Mouse (Mus musculus) heart, embryonic 14.5 days (tissue): ENCODE results near the gene Peli2. TPM values are rescaled to one million over a fixed set of nuclear protein-coding genes. Genes with fewer than 3 reads are reported as not detected.

Source experiments
- ATAC-seq: fragments of 200-750 bp; cut with Nextera tagmentation; 2 replicates; pipeline ENCODE4 v1.8.0; 2017; ENCODE audit warnings: low read depth, moderate TSS enrichment; ENCODE audit not compliant: insufficient number of reproducible peaks, insufficient read depth, low FRiP score
- H3K27ac ChIP-seq, 2 experiments: fragments of 200-500 bp in 1 of 2; fragments of 300-500 bp in 1 of 2; sonication (generic) in 1 of 2; replicated peaks in 1 of 2; 2 replicates each; pipeline ENCODE4 v1.5.1; 2012 to 2014; ENCODE audit warnings: low read depth in 2 of 2, low read length in 2 of 2, control low read depth in 1 of 2, mild to moderate bottlenecking in 1 of 2, mixed read lengths in 1 of 2; ENCODE audit not compliant: control insufficient read depth in 1 of 2, insufficient read depth in 1 of 2
- H3K27me3 ChIP-seq: fragments of 300-500 bp; sonication (generic); 2 replicates; pipeline ENCODE4 v1.6.1; 2014; ENCODE audit warnings: mild to moderate bottlenecking, low read length, control low read depth; ENCODE audit not compliant: control insufficient read depth, insufficient read depth
- H3K36me3 ChIP-seq: fragments of 300-500 bp; sonication (generic); 2 replicates; pipeline ENCODE4 v1.6.1; 2014; ENCODE audit warnings: mild to moderate bottlenecking, control low read depth, low read length, mixed read lengths; ENCODE audit not compliant: control insufficient read depth, insufficient read depth
- H3K4me1 ChIP-seq, 2 experiments: fragments of 200-500 bp in 1 of 2; fragments of 300-500 bp in 1 of 2; sonication (generic) in 1 of 2; 2 replicates each; pipeline ENCODE4 v1.6.1; 2012 to 2014; ENCODE audit warnings: low read length in 2 of 2, control low read depth in 1 of 2, mixed read lengths in 1 of 2; ENCODE audit not compliant: control insufficient read depth in 2 of 2, insufficient read depth in 2 of 2
- H3K4me2 ChIP-seq: fragments of 300-500 bp; sonication (generic); 2 replicates; pipeline ENCODE4 v1.6.1; 2014; ENCODE audit warnings: mild to moderate bottlenecking, low read length
- H3K4me3 ChIP-seq, 2 experiments: fragments of 200-500 bp in 1 of 2; fragments of 300-500 bp in 1 of 2; sonication (generic) in 1 of 2; 2 replicates each; pipeline ENCODE4 v1.5.1; 2012 to 2014; ENCODE audit warnings: low read length in 2 of 2, mild to moderate bottlenecking in 2 of 2, control low read depth in 1 of 2, low read depth in 1 of 2, moderate library complexity in 1 of 2; ENCODE audit not compliant: control insufficient read depth in 1 of 2, insufficient read depth in 1 of 2
- H3K9ac ChIP-seq: fragments of 300-500 bp; sonication (generic); 2 replicates; pipeline ENCODE4 v1.6.1; 2014; ENCODE audit warnings: mild to moderate bottlenecking, low read length
- H3K9me3 ChIP-seq: fragments of 300-500 bp; sonication (generic); 2 replicates; pipeline ENCODE4 v1.6.1; 2016; ENCODE audit warnings: low read length, control low read depth; ENCODE audit not compliant: control insufficient read depth
- WGBS: fragments of 180-500 bp; shearing (Covaris S2); extraction: QIAGEN DNeasy Blood & Tissue Kit; methylation state at CpG from one replicate; pipeline ENCODE4 v1.1.7; 2014; 5-methylcytosine and 5-hydroxymethylcytosine counted together
- polyA plus RNA-seq: library from polyadenylated mRNA; unstranded; fragments of >200 nt; fragmentation: Nextera tagmentation; extraction: Ambion mirVana; gene quantifications from 2 replicates; pipeline ENCODE4 v1.2.1, GENCODE M21; 2014

Gene Peli2
- polyA plus RNA-seq, 1 experiment from 2014 or later: 5.0 TPM

- Histone ChIP-seq H3K9me3 (no peaks in the 10 kb centered on the region), H3K9ac (no peak overlapping the region), H3K36me3 (no peaks in the 10 kb centered on the region), H3K27me3 (no peaks in the 10 kb centered on the region), H3K4me3 (no peak overlapping the region), H3K4me2 (no peak overlapping the region), H3K4me1 (peaks cover 3 to 6% of the 10 kb centered on the region in 2 experiments; a peak in 3 of 4 replicates), H3K27ac (no peak overlapping the region)
- ATAC-seq: no peak
- 75% methylated on average over 8 of the region's 8 CpGs for WGBS
Observed at GRCm38 (mm10) chr14:48087298-48087830, 33.3 kb upstream of the Peli2 start.

GRCm38 (mm10) chr14:48090465-48090864 is 30.2 kb upstream of the Peli2 start:
- no peak for ATAC-seq
- no peak overlapping the region for H3K27ac ChIP-seq
- no peaks in the 10 kb centered on the region for H3K36me3 ChIP-seq
- H3K4me2 ChIP-seq: no peak overlapping the region
- H3K4me1 ChIP-seq: no peaks in the 10 kb centered on the region
- H3K9me3 ChIP-seq: no peaks in the 10 kb centered on the region
- H3K27me3 ChIP-seq: no peaks in the 10 kb centered on the region
- no peak overlapping the region for H3K4me3 ChIP-seq
- H3K9ac ChIP-seq: no peak overlapping the region
- whole genome bisulfite sequencing: 49% methylated on average over 4 of the region's 4 CpGs

DNA sequence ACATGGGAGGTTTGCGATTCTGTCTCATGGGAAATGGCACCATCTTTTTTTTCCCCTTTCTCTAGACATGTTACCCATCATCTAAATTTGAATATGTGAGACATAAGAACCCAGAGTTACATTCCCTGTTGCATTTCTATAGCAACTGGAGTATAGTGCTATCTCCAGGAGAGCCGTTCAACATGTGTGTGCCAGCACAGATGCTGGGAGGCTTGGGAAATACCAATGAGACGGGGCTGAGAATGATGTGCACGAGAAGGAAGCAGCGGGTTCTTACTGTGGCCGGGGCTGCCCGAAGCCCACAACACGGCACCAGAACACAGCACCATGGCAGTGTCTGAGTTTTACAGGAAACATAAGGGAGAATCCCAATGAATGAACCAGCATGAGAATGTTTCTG is 29.5 kb upstream of the Peli2 start:
- H3K9ac ChIP-seq: no peak overlapping the region
- no peaks in the 10 kb centered on the region for H3K27me3 ChIP-seq
- H3K27ac ChIP-seq: no peak overlapping the region
- no peaks in the 10 kb centered on the region for H3K36me3 ChIP-seq
- no peak overlapping the region for H3K4me2 ChIP-seq
- ATAC-seq: no peak
- no peaks in the 10 kb centered on the region for H3K4me1 ChIP-seq
- WGBS: 88% methylated on average over 8 of the region's 8 CpGs
- H3K4me3 ChIP-seq: no peak overlapping the region
- H3K9me3 ChIP-seq: no peaks in the 10 kb centered on the region

DNA sequence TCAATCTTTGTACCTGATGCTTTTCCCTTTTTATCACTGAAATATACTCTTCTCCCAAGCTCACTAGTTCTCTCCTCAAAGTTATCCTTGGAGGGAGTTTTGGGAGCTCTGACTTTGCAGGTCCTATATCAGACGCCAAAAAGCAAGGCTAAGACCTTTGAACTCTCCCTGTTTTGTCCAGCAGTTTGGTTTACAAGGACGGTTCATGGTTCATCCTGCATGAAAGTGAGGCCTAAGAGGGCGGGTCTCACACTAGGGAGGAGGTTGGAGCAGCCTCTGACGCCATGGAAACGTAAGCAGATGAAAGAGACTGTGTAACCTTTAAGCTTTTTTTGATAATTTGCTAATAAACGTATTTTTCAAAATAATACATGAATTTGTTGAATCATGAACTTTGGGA is 22.4 kb upstream of the Peli2 start:
- Histone ChIP-seq H3K36me3 (no peaks in the 10 kb centered on the region), H3K9ac (no peak overlapping the region), H3K27ac (no peak overlapping the region), H3K4me2 (no peak overlapping the region), H3K27me3 (no peaks in the 10 kb centered on the region), H3K4me1 (no peaks in the 10 kb centered on the region), H3K4me3 (no peak overlapping the region), H3K9me3 (no peaks in the 10 kb centered on the region)
- ATAC-seq: no peak
- WGBS: 67% methylated on average over 6 of the region's 6 CpGs

DNA sequence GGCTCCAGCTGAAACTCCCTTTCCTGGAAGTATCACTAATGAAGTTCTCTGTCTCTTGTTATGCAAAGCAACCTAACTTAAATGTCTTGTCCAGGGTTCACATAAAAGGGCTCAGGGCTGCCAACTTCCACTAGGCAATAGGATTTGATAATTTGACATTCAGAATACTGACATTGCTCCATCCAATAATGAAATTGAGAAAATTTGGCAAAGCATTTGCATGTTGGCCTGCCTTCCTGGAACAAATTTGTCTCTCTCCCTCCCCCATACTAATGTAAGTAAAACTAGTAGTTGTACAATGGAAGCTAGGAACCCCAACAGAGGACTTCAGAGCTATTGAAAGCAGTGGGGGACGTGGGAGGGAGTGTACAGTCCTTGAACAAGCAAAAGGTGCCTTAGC is 21.3 kb upstream of the Peli2 start:
- no peaks in the 10 kb centered on the region for H3K27me3 ChIP-seq
- 53% methylated on average over 1 of the region's 1 CpGs for WGBS
- no peaks in the 10 kb centered on the region for H3K4me1 ChIP-seq
- H3K4me3 ChIP-seq: no peak overlapping the region
- H3K4me2 ChIP-seq: no peak overlapping the region
- H3K9me3 ChIP-seq: no peaks in the 10 kb centered on the region
- no peak for ATAC-seq
- no peak overlapping the region for H3K27ac ChIP-seq
- no peaks in the 10 kb centered on the region for H3K36me3 ChIP-seq
- no peak overlapping the region for H3K9ac ChIP-seq

GRCm38 (mm10) chr14:48106453-48106852 is 14.2 kb upstream of the Peli2 start:
- no peaks in the 10 kb centered on the region for H3K36me3 ChIP-seq
- H3K9me3 ChIP-seq: no peaks in the 10 kb centered on the region
- H3K4me1 ChIP-seq: no peaks in the 10 kb centered on the region
- no peak for ATAC-seq
- WGBS: 70% methylated on average over 7 of the region's 7 CpGs
- H3K27ac ChIP-seq: no peak overlapping the region
- no peak overlapping the region for H3K4me3 ChIP-seq
- no peak overlapping the region for H3K9ac ChIP-seq
- H3K27me3 ChIP-seq: no peaks in the 10 kb centered on the region
- H3K4me2 ChIP-seq: no peak overlapping the region

- 84% methylated on average over 5 of the region's 5 CpGs for WGBS
- Histone ChIP-seq H3K4me2 (no peak overlapping the region), H3K9ac (no peak overlapping the region), H3K4me1 (peaks cover 0 to 2% of the 10 kb centered on the region in 2 experiments; a peak in 1 of 4 replicates), H3K4me3 (no peak overlapping the region), H3K9me3 (no peaks in the 10 kb centered on the region), H3K27ac (no peak overlapping the region), H3K36me3 (no peaks in the 10 kb centered on the region), H3K27me3 (peaks cover 12% of the 10 kb centered on the region; the same call in 1 of the 2 replicates)
- ATAC-seq: no peak
Observed at GRCm38 (mm10) chr14:48117986-48118385, 2.6 kb upstream of the Peli2 start.

- no peak for ATAC-seq
- Histone ChIP-seq H3K27me3 (peaks cover 14% of the 10 kb centered on the region; the same call in 1 of the 2 replicates), H3K4me3 (no peak overlapping the region), H3K36me3 (no peaks in the 10 kb centered on the region), H3K9me3 (no peaks in the 10 kb centered on the region), H3K9ac (no peak overlapping the region), H3K27ac (no peak overlapping the region), H3K4me1 (peaks cover 0 to 2% of the 10 kb centered on the region in 2 experiments; a peak in 1 of 4 replicates), H3K4me2 (no peak overlapping the region; the same call in 1 of the 2 replicates)
- 19% methylated on average over 9 of the region's 9 CpGs for WGBS
Observed at GRCm38 (mm10) chr14:48119012-48119647, 1.5 kb upstream of the Peli2 start.
